Mouse (Mus musculus): ENCODE results near the gene Hhatl. TPM values are rescaled to one million over a fixed set of nuclear protein-coding genes. Genes with fewer than 3 reads are reported as not detected.

The Hhatl gene
- polyA plus RNA-seq, 1 experiment from 2014 or later = not detected

- Histone ChIP-seq H3K36me3 (ENCODE audit: inconsistent target) (peaks cover 22% of the 10 kb centered on the region), H3K4me3 (ENCODE audit: inconsistent target) (no peak within 1 kb of the TSS), H3K27ac (no peak within 1 kb of the TSS), H3K79me2 (ENCODE audit: inconsistent target) (no peaks in the 10 kb centered on the region)
- 3% methylated on average over 94 of the region's 97 CpGs for WGBS (ENCODE audit: missing documents)
Observed at GRCm38 (mm10) chr9:121759091-121760081, 32.9 kb downstream of the Hhatl start, which contains the start of gene Zfp651. TSS of gene Zfp651 (plus strand) at chr9:121759330.

GRCm38 (mm10) chr9:121757835-121758814 is 34.2 kb downstream of the Hhatl start:
- Histone ChIP-seq H3K79me2 (ENCODE audit: inconsistent target) (no peaks in the 10 kb centered on the region), H3K4me3 (ENCODE audit: inconsistent target) (no peak overlapping the region), H3K36me3 (ENCODE audit: inconsistent target) (peaks cover 34% of the 10 kb centered on the region), H3K27ac (no peak overlapping the region)
- WGBS (ENCODE audit: missing documents) = 74% methylated on average over 10 of the region's 10 CpGs

GRCm38 (mm10) chr9:121757432-121757831 is 34.9 kb downstream of the Hhatl start:
- no peak overlapping the region for H3K4me3 ChIP-seq (ENCODE audit: inconsistent target)
- H3K79me2 ChIP-seq (ENCODE audit: inconsistent target) = no peaks in the 10 kb centered on the region
- WGBS (ENCODE audit: missing documents) = 7% methylated on average over 3 of the region's 3 CpGs
- H3K36me3 ChIP-seq (ENCODE audit: inconsistent target) = peaks cover 41% of the 10 kb centered on the region
- no peak overlapping the region for H3K27ac ChIP-seq

- H3K79me2 ChIP-seq (ENCODE audit: inconsistent target) = no peaks in the 10 kb centered on the region
- peaks cover 48% of the 10 kb centered on the region for H3K36me3 ChIP-seq (ENCODE audit: inconsistent target)
- WGBS (ENCODE audit: missing documents) = 82% methylated on average over 2 of the region's 3 CpGs
- H3K27ac ChIP-seq = no peak overlapping the region
- H3K4me3 ChIP-seq (ENCODE audit: inconsistent target) = no peak overlapping the region
Observed at GRCm38 (mm10) chr9:121756785-121757184, 35.5 kb downstream of the Hhatl start.

- no peak overlapping the region for H3K27ac ChIP-seq
- no peaks in the 10 kb centered on the region for H3K79me2 ChIP-seq (ENCODE audit: inconsistent target)
- WGBS (ENCODE audit: missing documents) = 97% methylated on average over 3 of the region's 3 CpGs
- H3K36me3 ChIP-seq (ENCODE audit: inconsistent target) = peaks cover 69% of the 10 kb centered on the region
- H3K4me3 ChIP-seq (ENCODE audit: inconsistent target) = no peak overlapping the region
Observed at GRCm38 (mm10) chr9:121754624-121755023, 37.7 kb downstream of the Hhatl start.

- 97% methylated on average over 9 of the region's 9 CpGs for WGBS (ENCODE audit: missing documents)
- peaks cover 83% of the 10 kb centered on the region for H3K36me3 ChIP-seq (ENCODE audit: inconsistent target)
- H3K27ac ChIP-seq = no peak overlapping the region
- no peaks in the 10 kb centered on the region for H3K79me2 ChIP-seq (ENCODE audit: inconsistent target)
- no peak overlapping the region for H3K4me3 ChIP-seq (ENCODE audit: inconsistent target)
Observed at GRCm38 (mm10) chr9:121752774-121753173, 39.5 kb downstream of the Hhatl start.

- H3K36me3 ChIP-seq (ENCODE audit: inconsistent target) = peaks cover 91% of the 10 kb centered on the region
- H3K27ac ChIP-seq = no peak overlapping the region
- H3K79me2 ChIP-seq (ENCODE audit: inconsistent target) = peaks cover 13% of the 10 kb centered on the region
- no peak overlapping the region for H3K4me3 ChIP-seq (ENCODE audit: inconsistent target)
- WGBS (ENCODE audit: missing documents) = 48% methylated on average over 8 of the region's 8 CpGs
Observed at GRCm38 (mm10) chr9:121744051-121744450, 48.3 kb downstream of the Hhatl start.

GRCm38 (mm10) chr9:121741168-121741567 is 51.1 kb downstream of the Hhatl start:
- peaks cover 76% of the 10 kb centered on the region for H3K36me3 ChIP-seq (ENCODE audit: inconsistent target)
- H3K79me2 ChIP-seq (ENCODE audit: inconsistent target) = peaks cover 42% of the 10 kb centered on the region
- H3K4me3 ChIP-seq (ENCODE audit: inconsistent target) = no peak overlapping the region
- 90% methylated on average over 3 of the region's 3 CpGs for WGBS (ENCODE audit: missing documents)
- no peak overlapping the region for H3K27ac ChIP-seq

- Histone ChIP-seq H3K36me3 (ENCODE audit: inconsistent target) (peaks cover 71% of the 10 kb centered on the region), H3K4me3 (ENCODE audit: inconsistent target) (no peak overlapping the region), H3K79me2 (ENCODE audit: inconsistent target) (peaks cover 48% of the 10 kb centered on the region), H3K27ac (no peak overlapping the region)
- 100% methylated on average over 6 of the region's 6 CpGs for WGBS (ENCODE audit: missing documents)
Observed at GRCm38 (mm10) chr9:121740490-121740889, 51.8 kb downstream of the Hhatl start.

Other genes starting within 250 kb of the Hhatl start
- 3.0 to 17.8 TPM (median 4.8 TPM) in 3 replicates for gene Lyzl4, start 150.4 kb downstream of the Hhatl start, polyA plus RNA-seq (2018)
- 0.27 to 2.1 TPM (median 1.1 TPM) in 3 replicates for gene Vipr1, start 149.8 kb downstream of the Hhatl start, polyA plus RNA-seq (2018)
- 9.1 to 15.2 TPM (median 13.1 TPM) in 3 replicates for gene Sec22c, start 87.0 kb downstream of the Hhatl start, polyA plus RNA-seq (2018)
- gene Ss18l2, start 82.2 kb downstream of the Hhatl start, polyA plus RNA-seq (2018) = 11.3 to 32.4 TPM (median 28.0 TPM) in 3 replicates
- gene Nktr, start 73.3 kb downstream of the Hhatl start, polyA plus RNA-seq (2018) = 32.4 to 63.2 TPM (median 55.1 TPM) in 3 replicates
- gene Zfp651, start 33.2 kb downstream of the Hhatl start, polyA plus RNA-seq (2018) = 0.21 to 0.58 TPM (median 0.36 TPM) in 3 replicates
- gene Klhl40, start 14.9 kb downstream of the Hhatl start, polyA plus RNA-seq (2018) = not detected in 3 replicates
- not detected in 3 replicates for gene Ccdc13, start 47.0 kb upstream of the Hhatl start, polyA plus RNA-seq (2018)
- 6.1 to 25.5 TPM (median 16.7 TPM) in 3 replicates for gene Higd1a, start 65.9 kb upstream of the Hhatl start, polyA plus RNA-seq (2018)
- not detected in 3 replicates for gene Ackr2, start 105.8 kb upstream of the Hhatl start, polyA plus RNA-seq (2018)
- not detected in 3 replicates for gene Cyp8b1, start 123.8 kb upstream of the Hhatl start, polyA plus RNA-seq (2018)
- gene Fam198a, start 158.5 kb upstream of the Hhatl start, polyA plus RNA-seq (2018) = not detected in 3 replicates
- gene Pomgnt2, start 204.6 kb upstream of the Hhatl start, polyA plus RNA-seq (2018) = 0.93 to 2.5 TPM (median 1.7 TPM) in 3 replicates

Measured in macrophage (primary cell).